Mouse (Mus musculus) thymus, adult 2 months (tissue): Measurements from ENCODE around the gene F2r. TPM values are rescaled to one million over a fixed set of nuclear protein-coding genes. Genes with fewer than 3 reads are reported as not detected.

Experiments used
- DNase-seq: peaks from one replicate; pipeline ENCODE4 v3.0.0; 2021
- H3K27ac ChIP-seq: fragments of 200-500 bp; 2 replicates; pipeline ENCODE4 v1.5.1; 2012; ENCODE audit warnings: low read length, control low read depth; ENCODE audit not compliant: control insufficient read depth, insufficient read depth
- H3K27me3 ChIP-seq: fragments of 200-500 bp; 2 replicates; pipeline ENCODE4 v1.6.1; 2012; ENCODE audit warnings: mild to moderate bottlenecking, low read length, moderate library complexity, mixed read lengths; ENCODE audit not compliant: control insufficient read depth, insufficient read depth
- H3K36me3 ChIP-seq: fragments of 200-500 bp; 2 replicates; pipeline ENCODE4 v1.6.1; 2012; ENCODE audit warnings: mild to moderate bottlenecking, low read length, moderate library complexity; ENCODE audit not compliant: control insufficient read depth, insufficient read depth
- H3K4me1 ChIP-seq: fragments of 200-500 bp; replicated peaks from 2 replicates; pipeline ENCODE4 v1.6.1; 2012; ENCODE audit warnings: low read length; ENCODE audit not compliant: control insufficient read depth, insufficient read depth
- H3K4me3 ChIP-seq: fragments of 200-500 bp; 2 replicates; pipeline ENCODE4 v1.5.1; 2012; ENCODE audit warnings: mild to moderate bottlenecking, low read length, control low read depth, moderate library complexity; ENCODE audit not compliant: control insufficient read depth, insufficient read depth
- CTCF ChIP-seq: fragments of 200-500 bp; IDR thresholded peaks from 2 replicates; pipeline ENCODE4 v1.5.1; 2012; ENCODE audit warnings: mild to moderate bottlenecking, control low read depth, low read length, moderate library complexity, borderline replicate concordance; ENCODE audit not compliant: control insufficient read depth, poor library complexity, insufficient read depth; ENCODE audit errors: extremely low read depth
- POLR2A ChIP-seq: fragments of 200-500 bp; IDR thresholded peaks from 2 replicates; pipeline ENCODE4 v1.6.1; 2012; ENCODE audit warnings: mild to moderate bottlenecking, low read length, control low read depth, moderate library complexity; ENCODE audit not compliant: control insufficient read depth, poor library complexity, insufficient read depth; ENCODE audit errors: extremely low read depth
- WGBS: fragments of 180-500 bp; shearing (Covaris S2); methylation state at CpG from one replicate; pipeline ENCODE4 v1.1.7; 2018; 5-methylcytosine and 5-hydroxymethylcytosine counted together
- polyA plus RNA-seq: library from polyadenylated mRNA; depleted of rRNA; stranded (reverse); fragments of >200 nt; gene quantifications from 2 replicates; pipeline ENCODE4 v1.2.3, GENCODE M21; 2012

Gene F2r
- polyA plus RNA-seq, 1 experiment: 11.6 TPM

- H3K27me3 ChIP-seq: no peaks in the 10 kb centered on the region
- no peaks in the 10 kb centered on the region for H3K36me3 ChIP-seq
- no peak overlapping the region for H3K4me3 ChIP-seq
- no peak overlapping the region for H3K27ac ChIP-seq
- 93% methylated on average over 7 of the region's 7 CpGs for WGBS
- TF ChIP-seq POLR2A: no peak
- no peak for TF ChIP-seq CTCF
- no peak for DNase-seq
- no peaks in the 10 kb centered on the region for H3K4me1 ChIP-seq
Measured at GRCm38 (mm10) chr13:95643740-95644139, 25.5 kb upstream of the F2r start.

GRCm38 (mm10) chr13:95641061-95641986 lies 23.0 kb upstream of the F2r start:
- TF ChIP-seq POLR2A: no peak
- TF ChIP-seq CTCF: no peak
- no peak for DNase-seq
- Histone ChIP-seq H3K27ac (no peak overlapping the region), H3K36me3 (peaks cover 5% of the 10 kb centered on the region; the same call in 1 of the 2 replicates), H3K27me3 (no peaks in the 10 kb centered on the region), H3K4me1 (no peaks in the 10 kb centered on the region), H3K4me3 (no peak overlapping the region)
- WGBS: 96% methylated on average over 17 of the region's 17 CpGs

GRCm38 (mm10) chr13:95640408-95640807 lies 22.1 kb upstream of the F2r start:
- WGBS: 97% methylated on average over 1 of the region's 1 CpGs
- Histone ChIP-seq H3K27ac (no peak overlapping the region), H3K4me1 (no peaks in the 10 kb centered on the region)

GRCm38 (mm10) chr13:95639336-95640116 lies 21.2 kb upstream of the F2r start:
- Histone ChIP-seq H3K36me3 (peaks cover 5% of the 10 kb centered on the region; the same call in 1 of the 2 replicates), H3K4me3 (no peak overlapping the region), H3K27me3 (no peaks in the 10 kb centered on the region), H3K4me1 (no peaks in the 10 kb centered on the region), H3K27ac (no peak overlapping the region)
- no peak for DNase-seq
- no peak for TF ChIP-seq CTCF
- TF ChIP-seq POLR2A: no peak
- WGBS: 94% methylated on average over 15 of the region's 15 CpGs

More at GRCm38 (mm10) chr13:95640408-95640807, 22.1 kb upstream of the F2r start:
- H3K27me3 ChIP-seq: no peaks in the 10 kb centered on the region
- TF ChIP-seq POLR2A (no peak), CTCF (no peak)
- DNase-seq: no peak
- peaks cover 5% of the 10 kb centered on the region; the same call in 1 of the 2 replicates for H3K36me3 ChIP-seq
- H3K4me3 ChIP-seq: no peak overlapping the region

GRCm38 (mm10) chr13:95638894-95639293 lies 20.6 kb upstream of the F2r start:
- Histone ChIP-seq H3K27me3 (no peaks in the 10 kb centered on the region), H3K4me3 (no peak overlapping the region), H3K36me3 (peaks cover 5% of the 10 kb centered on the region; the same call in 1 of the 2 replicates), H3K27ac (no peak overlapping the region), H3K4me1 (no peaks in the 10 kb centered on the region)
- 80% methylated on average over 5 of the region's 5 CpGs for WGBS
- no peak for TF ChIP-seq POLR2A
- TF ChIP-seq CTCF: no peak
- DNase-seq: no peak

- 95% methylated on average over 10 of the region's 10 CpGs for WGBS
- Histone ChIP-seq H3K4me3 (no peak overlapping the region), H3K4me1 (no peaks in the 10 kb centered on the region), H3K27ac (no peak overlapping the region), H3K27me3 (no peaks in the 10 kb centered on the region), H3K36me3 (peaks cover 5% of the 10 kb centered on the region; the same call in 1 of the 2 replicates)
- TF ChIP-seq CTCF: no peak
- no peak for TF ChIP-seq POLR2A
- DNase-seq: no peak
Measured at GRCm38 (mm10) chr13:95637737-95638136, 19.4 kb upstream of the F2r start.
